Mouse (Mus musculus) bone marrow macrophage, adult 2 months (primary cell): ENCODE data around the gene Ccl3.

Source experiments
- CTCF ChIP-seq: IDR thresholded peaks from 2 replicates; pipeline ENCODE4 v1.5.1; 2012; ENCODE audit warnings: low read depth, mild to moderate bottlenecking, low read length, moderate library complexity
- POLR2A ChIP-seq: IDR thresholded peaks from 2 replicates; pipeline ENCODE4 v1.6.1; 2012; ENCODE audit warnings: mild to moderate bottlenecking, low read depth, low read length, borderline replicate concordance

GRCm38 (mm10) chr11:83632744-83633143, 16.4 kb downstream of the Ccl3 start:
- peak; percentile 88 for TF ChIP-seq CTCF
- no peak for TF ChIP-seq POLR2A
